Mouse (Mus musculus): ENCODE measurements around the gene Reg4.
A peak's percentile ranks its signal among the peaks of the same experiment; 100 is the strongest.

The Reg4 gene

DNA sequence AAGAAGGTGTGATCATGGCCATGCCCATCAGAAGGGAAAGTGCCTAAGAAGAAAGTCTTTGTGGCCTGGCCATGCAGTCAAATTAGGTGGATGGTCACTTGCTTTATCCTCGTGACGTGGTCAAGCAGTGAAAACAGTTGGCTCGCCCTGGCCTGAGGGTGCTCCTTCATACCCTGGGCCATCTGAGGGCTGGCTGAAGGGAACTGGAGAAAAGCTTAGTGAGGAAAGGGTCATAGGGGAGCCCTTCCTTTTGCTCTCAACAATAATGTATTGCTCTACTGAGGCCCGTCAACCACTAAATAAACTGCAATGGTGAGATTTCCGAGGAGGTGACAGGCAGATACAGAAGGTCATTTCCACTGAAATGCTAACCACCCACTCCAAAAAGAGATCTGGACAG lies 15.3 kb downstream of the Reg4 start:
- no peak for DNase-seq (ENCODE audit: low spot score in 2 of 2)

DNA sequence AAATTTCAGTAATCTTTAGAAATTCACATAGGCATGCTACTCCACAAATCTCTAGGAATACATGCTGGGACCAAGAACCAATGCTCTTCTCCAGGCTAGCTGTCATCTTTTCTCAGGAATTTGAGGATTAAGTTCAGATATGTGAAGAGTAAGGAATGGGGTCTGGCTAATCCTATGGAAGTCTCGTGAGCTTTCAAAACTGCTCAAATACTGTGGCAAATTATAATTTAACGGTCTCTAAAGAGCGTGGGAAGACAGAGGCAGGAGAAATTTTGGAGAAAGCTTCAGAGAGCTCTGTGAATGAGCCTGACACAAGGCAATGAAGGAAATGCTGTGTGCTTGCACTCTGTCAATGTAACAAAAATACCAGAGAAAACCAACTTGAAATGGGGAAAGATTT lies 16.2 kb downstream of the Reg4 start:
- no peak for DNase-seq (ENCODE audit: low spot score in 2 of 2)

DNA sequence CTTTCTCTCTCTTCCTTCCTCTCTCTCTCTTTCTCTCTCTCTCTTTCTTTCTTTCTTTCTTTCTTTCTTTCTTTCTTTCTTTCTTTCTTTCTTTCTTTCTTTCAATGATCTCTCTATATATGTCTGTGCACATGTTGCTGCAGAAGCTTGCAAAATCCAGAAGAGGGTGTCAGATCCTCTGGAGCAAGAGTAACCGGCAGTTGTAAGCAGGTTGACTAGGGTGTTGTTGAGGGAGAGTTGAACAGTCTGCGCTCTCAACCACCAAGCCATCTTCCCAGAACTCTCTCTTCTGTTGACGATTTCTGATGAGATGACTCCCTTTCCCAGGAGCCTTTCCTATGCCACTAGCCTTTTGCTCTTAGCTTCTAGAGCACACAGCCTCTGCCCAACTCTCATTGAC lies 20.1 kb downstream of the Reg4 start:
- DNase-seq (ENCODE audit: low spot score in 2 of 2): no peak

DNA sequence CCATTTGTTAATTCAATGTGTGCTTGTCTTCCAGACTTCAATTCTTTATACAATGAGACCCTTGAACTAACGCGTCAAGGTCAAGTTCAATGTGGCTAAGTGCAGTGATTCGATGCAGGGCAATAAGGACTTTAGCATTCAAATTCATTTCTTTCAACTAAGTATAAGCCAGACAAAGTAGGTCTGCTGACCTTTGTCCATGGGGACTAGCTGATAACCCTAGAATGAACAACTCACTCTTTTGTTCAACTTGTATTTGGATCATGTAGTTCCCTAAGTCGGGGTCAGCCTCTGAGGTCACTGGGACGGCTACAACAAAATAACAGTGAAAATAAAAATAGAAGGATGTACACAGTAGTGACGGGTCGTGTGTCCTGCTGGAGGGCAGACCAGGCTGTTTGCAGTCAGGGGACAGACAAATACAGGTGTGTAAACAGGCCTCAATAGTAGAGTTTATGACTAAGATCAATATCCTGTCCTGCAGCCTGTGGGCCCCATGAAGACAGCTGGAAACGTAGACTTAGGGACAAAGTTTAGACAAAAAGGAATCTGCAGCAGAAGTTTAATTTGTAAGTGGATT lies 20.6 kb downstream of the Reg4 start:
- DNase-seq (ENCODE audit: low spot score in 2 of 2): no peak

DNA sequence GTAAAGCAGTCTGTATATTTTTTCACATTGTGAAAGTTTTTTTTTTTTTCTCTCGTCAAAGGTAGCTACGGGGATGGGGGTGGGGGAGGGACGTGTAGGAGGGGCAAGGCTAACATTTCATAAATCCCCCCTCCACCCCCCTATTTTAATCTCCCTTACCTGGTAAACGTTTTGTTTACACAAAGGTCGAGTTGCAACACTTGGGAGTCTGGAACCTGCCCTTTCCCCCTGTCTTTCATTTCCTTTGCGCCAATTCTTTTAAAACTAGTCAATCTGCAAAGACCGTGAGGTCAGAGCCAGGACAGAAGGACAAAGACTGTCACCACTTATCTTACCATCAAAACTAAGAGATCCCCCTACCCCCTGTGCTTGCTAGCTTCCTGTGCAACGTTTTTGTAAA lies 23.9 kb downstream of the Reg4 start:
- DNase-seq (ENCODE audit: low spot score in 2 of 2): no peak

DNA sequence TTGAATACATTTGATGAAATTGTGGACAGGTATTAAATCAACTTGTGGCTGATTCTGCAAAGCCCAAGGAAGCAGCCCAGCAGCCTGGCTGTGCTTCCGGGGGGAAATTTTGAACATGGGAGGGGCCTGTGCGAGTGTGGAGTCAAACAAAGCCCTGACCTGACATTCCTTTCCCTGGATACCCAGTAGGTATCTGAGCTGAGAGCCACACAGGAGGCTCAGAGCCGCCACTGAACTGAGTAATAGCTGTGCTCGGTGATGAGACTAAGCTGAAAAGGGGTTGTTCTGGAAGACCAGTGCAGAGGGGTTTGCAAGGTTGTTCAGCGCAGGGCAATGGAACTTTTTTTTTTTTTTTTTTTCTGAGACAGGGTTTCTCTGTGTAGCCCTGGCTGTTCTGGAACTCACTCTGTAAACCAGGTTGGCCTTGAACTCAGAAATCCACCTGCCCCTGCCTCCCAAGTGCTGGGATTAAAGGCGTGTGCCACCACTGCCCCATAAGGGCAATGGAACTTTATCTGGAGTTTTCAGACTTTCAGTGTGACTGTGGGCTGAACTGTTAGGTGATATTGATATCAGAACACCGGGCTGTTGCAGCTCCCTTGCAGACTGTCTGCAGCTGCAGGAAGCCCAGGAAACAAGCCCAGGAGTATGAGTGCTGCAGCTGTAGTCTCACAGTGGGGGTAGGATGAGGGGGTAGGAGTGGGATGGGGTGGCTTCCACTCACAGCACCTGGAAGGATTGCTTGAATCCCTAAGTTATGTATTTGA lies 25.2 kb downstream of the Reg4 start:
- DNase-seq (ENCODE audit: low spot score in 2 of 2): no peak

DNA sequence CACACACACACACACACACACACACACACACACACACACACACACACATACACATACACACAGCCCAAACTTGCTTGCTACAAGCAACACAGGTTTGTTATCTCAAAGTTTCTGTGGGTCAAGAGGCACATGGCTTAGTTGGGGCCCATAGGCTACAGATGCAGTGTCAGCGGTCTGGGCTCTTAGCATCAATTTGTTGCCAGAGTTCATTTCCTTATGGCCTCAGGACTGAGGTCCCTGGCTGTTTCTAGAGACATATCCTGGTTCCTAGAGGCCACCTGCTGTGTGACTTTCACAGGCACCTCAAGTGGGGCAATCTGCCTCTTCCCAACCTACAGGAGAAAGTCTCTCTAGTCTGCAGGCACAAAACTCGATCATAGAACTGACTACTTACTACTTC lies 27.4 kb downstream of the Reg4 start:
- no peak for DNase-seq (ENCODE audit: low spot score in 2 of 2)

DNA sequence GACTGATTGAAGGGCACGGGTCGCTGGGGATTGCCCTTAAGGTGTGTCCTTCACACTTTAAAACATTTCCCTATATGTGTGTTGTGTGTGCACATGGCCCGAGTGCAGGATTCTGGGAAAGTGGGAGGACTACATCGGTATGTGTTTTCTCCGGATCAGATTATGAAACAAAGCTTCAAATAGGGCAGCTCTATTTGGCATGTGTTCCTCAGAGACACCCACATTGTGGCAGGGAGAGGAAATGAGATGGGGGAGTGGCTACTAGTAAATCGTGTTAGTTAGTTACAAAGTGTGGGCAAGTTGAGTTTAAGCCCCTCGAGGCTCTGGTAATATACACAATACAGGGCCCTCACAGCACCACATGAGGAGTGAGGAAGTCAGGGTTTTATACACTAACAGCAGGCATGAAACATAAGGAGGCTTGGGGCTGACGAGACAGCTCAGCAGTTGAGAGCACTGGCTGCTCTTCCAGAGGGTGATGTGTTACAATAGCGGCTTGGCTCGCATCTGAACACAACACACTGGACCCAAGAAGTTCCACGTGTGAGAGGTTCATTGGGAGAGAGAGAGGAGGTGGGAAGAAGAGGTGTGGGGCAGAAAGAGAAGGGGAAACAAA lies 28.0 kb downstream of the Reg4 start:
- no peak for DNase-seq (ENCODE audit: low spot score in 2 of 2)

DNA sequence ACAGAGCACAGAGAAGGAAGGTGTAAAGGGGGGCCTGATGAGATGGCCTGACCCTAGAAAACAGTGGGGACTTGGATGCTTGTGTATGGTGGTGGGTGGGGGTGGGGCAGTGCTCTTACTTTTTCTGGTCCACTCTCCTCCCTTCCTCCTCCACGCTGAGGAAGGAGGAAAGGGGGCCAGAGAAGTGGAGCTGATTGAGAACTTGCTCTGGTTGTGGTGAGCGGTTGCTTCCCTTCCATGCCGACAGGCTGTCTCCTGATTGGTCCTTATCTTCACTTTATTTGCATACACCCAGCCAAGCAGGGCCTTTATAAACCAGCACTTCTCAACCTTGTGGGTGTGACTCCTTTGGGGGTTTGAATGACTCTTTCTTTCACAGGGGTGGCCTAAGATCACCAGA lies 32.1 kb downstream of the Reg4 start:
- DNase-seq (ENCODE audit: low spot score in 2 of 2): no peak

DNA sequence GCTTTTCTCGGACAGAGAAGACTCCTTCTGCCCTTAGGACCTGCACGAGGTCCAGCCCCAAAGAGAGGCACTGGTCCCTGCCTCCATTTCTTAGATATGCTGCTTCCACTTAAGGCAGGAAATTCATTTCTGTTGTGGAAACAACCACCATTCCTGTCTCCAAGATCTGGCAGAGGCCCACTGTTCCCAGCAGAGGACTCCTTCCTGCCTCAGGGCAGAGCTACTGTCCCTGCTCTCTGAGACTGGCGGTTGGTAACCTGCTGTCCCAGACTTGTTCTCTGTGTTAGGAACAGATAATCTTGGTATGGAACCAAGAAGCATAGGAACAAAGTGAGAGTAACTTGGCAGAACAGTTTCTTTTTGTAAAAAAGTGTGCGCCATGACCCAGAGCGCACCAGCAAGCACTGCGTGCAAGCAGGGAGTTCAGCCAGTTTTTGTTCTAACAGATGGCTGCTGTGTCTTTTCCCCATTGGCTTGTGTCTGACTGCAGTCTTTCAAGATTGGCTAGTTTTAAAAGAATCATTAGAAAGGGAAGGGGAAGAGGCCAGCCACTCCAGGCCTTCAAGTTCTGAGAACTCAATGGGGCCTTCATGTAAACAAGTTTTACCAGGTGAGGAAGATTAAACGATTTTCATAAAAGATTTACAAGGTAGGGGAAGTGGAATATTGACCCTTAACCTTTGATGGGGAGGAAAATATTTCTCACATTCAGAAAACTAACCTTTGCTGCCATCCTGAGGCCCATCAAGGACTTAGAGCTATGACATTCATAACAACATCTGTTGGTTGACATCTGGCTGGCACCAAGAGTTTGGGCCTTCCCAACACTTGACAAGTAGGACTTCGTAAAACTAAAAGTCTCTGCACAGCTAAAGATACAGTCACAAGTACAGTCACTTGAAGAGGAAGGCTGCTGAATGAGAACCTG lies 33.0 kb downstream of the Reg4 start:
- DNase-seq (ENCODE audit: low spot score in 2 of 2): peak; percentile 6 to 29

DNA sequence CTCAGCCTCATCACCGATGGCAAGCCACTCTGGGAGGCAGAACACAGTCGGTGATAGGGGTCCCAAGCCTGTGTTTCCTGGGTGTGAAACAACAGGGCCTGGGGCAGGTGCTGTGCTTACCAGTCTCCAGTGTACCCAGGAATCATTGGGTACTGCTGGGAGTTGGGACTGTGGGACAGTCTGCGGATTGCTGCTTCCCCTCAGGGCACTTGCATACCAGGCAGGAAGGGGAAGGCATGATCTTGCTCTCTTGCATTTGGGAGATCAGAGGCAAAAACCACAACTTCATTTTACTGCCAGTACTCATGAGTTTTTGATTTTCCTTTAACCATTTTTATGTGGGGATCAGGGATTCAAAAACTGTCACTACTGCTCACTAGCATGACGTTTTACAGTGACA lies 36.8 kb downstream of the Reg4 start:
- no peak for DNase-seq (ENCODE audit: low spot score in 2 of 2)

DNA sequence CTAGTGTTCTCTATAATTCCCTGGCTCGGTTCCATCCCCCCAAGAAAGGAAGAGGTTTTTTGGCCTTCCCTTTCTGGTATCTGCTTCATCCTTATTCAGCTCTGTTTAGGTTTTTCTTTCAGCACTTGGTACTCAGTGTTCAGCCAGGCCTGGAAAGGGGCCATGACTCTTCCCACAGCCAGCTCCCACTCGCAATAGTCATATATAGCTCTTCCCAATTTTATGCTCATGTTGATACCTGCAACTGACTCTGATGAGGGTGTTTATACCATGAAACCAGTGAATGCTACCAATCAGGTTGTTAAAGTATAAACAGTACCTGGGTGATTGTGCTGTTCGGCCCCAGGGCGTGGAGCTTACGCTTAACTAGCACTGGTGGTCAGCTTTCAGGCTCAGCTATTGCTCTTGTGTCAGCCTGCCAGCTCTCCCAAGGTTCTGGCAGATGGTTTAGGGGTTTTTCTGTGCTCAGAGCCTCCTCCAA lies 37.4 kb downstream of the Reg4 start:
- DNase-seq (ENCODE audit: low spot score in 2 of 2): peak; percentile 10 to 16

DNA sequence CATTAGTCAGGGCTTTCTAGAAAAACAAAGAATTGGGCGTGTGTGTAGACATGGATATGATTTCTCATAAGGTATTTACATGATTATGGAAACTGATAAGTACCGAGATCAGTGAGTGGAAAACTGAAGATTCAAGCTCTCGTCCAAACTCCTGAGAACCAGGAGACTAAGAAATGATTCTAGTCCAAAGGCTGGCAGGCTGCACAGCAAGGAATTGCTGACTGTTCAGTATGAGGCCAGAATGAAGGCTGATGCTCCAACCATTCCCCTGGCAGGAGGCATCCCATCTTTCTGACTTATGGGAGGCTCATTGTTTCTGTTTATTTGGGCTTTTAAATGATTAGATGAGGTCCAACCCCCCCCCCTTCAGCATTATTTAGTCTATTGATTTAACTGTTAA lies 38.6 kb downstream of the Reg4 start:
- no peak for DNase-seq (ENCODE audit: low spot score in 2 of 2)

DNA sequence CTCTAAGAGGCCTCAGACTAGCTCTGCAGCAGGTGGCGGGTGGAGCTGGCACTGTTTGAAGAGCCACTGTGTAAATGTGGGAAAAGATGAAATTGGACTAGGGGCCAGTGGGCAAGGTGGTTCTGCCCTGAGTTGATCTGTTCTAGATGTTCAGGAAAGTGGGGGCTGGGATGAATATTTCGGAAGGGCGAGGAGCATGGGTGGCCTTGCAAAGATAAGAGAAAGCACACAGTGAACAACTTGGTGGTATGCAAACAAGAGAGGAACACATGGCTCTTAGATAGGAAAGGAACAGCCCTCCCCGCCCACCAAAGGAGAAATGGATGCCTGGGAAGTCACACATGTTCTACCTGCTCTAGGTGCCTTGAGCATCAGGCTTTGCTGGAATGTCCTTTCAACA lies 39.5 kb downstream of the Reg4 start:
- no peak for DNase-seq (ENCODE audit: low spot score in 2 of 2)

DNA sequence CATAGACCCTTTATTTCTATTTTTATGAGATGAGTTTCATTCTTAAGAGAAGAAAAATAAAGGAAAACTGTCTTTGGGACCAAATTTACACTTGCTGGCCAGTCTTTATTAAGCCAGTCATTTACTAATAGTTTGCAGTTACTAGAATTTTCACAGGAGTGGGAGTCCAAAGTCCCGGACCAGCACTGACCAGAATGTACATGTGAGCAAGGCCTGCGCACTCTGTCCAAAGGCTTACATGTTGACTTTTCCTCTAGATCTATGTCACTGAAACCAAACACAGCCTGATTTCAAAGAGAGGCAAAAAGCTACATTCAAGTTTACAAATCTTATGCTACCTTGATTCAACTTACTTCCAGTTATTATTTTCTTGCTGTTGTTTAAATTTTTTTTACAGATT lies 40.2 kb downstream of the Reg4 start:
- DNase-seq (ENCODE audit: low spot score in 2 of 2): no peak

DNA sequence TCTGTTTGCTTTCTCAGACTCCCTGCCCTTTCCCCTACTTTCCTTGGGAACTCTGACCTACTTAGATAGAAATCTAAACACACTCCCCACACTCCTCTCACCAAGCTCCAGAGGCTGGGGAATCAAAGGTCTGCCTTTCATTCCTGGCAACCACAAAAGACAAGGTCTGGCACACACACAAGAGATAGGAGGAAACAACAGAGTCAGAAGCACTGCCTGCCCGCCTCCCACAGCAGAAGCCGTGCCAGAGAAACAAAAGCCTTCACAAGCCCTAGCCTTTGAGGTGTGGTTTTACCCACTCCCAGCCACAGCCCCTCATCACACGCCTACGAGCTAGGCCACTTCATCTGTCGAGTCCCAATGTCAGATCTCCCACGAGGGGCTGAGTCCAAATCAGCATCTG lies 45.3 kb downstream of the Reg4 start:
- DNase-seq (ENCODE audit: low spot score in 2 of 2): peak; percentile 15 to 22

DNA sequence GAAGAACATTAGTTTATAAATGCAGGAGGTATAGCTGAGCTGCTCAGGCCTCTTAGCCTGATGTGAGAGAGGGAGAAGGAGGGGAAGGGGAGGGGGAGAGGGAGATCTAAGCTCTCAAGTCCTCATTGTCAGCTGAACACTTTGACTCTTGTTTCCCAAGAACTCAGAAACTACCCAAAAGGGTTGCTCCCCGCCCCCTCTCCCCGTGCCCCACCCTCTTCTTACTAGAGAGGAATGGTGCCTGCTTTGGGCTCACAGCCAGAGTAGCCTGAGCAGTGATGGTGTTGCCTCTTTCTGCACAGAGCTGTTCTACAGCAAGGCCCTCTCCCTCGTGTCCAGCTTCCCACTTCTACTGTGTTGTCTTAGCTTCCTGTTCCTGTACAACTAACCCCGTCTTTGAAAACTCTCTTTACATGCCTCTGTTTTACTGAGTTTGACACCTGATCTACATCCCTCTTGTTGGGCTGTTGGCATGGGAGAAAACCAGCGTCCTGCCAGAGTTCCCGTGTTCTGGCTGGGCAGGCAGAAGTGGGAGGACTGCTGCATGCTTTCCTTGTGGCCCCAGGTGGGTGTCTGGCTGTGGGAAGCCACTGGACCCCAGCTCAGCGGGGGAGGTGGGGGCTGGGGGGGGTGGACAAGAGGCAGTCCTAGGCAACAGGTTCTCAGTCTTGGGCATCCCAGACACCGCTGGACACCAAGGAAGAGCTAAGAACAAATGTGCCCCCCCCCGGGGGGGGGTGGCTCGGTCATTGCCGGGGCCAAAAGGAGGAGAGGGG lies 51.9 kb downstream of the Reg4 start:
- no peak for DNase-seq (ENCODE audit: low spot score in 2 of 2)

DNA sequence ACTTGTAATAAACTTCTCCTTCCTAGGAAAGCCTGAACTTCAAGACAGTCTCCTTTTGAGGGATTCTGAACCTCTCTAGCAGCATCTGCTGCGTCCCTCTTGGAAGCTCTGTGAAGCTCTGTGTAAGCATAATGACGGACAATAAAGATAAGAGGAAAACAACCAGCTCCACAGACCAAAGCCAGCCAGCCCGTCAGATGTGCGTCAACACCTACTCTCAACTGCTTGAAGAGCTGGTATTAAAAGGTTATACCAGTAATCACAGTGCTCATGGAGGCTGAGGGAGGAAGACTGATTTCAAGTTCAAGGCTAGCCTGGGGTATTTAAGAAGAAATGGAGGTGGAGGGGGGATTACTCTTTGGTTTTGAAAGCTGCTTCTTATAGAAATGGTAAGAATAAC lies 57.7 kb downstream of the Reg4 start:
- peak in 1 of 2 experiments; percentile 13 for DNase-seq (ENCODE audit: low spot score in 2 of 2)

DNA sequence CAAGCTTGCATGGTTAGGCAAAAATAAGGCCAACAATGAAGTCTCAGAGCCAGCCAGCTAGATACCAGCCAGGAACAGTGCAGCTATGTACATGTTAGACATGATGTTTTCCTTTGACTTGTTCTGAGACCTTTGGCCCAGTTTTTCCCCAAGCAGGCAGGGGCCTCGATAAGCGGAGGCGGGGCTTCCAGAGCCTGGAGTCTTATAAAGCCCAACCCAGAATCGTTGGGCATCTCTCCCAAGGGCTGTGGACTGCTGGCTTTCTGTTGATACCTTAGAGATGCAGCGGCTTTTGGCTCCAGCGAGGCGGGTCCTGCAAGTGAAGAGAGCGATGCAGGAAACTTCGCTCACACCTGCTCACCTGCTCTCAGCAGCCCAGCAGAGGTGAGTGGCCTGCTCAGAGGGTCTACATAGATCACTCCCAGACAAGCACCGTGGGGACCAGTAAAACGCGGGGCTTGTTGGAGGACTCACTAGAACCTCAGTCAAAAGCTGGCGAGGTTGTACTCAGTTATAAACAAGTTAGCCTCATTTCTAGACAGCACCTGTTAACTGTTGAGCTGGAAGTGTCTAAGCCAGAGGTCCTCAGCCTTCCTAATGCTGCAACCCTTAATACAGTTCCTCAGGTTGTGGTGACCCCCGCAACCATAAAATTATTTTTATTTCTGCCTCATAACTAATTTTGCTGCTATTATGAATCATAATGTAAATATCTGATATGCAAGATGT lies 58.4 kb downstream of the Reg4 start, which contains the start of gene Hmgcs2:
Hmgcs2 (plus strand) TSS at position 232 of the 729 bp plus-strand sequence.
- DNase-seq (ENCODE audit: low spot score in 2 of 2): peak; percentile 68 to 79

DNA sequence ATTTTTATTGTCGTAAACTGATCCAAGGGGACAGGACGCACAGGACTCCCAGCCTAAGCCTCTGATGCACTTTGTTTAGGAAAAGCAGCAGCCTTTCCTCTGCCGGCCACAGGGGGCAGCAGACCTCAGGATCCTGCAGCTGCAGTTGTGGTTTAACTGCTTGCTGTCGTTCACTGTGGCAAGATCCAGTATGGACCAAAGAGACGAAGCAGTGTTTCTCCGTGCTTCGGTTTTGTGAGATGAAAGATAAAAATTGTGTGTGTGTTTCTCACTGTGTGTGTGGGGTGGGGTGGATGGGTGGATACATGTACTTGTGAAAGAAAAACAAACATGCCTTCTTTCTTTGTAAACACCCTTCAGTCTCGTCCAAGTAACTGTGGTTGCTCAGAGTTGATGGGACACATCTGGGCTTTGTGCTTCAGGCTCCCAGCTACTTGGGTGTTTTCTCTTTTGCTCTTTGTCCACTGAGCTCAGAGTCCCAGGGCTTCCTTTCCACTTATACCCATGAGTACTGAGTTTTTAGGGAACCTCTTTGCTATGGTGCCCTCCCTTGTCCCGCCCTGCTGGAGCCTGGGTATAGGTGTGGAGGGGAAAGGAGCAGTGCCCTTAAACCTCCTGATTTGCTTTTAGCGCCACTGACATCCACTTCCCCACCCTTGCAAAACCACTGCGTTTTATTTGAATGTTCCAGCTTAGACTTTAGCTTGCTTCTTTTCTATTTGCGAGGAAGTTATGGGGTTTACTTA lies 59.1 kb downstream of the Reg4 start:
- DNase-seq (ENCODE audit: low spot score in 2 of 2): peak; percentile 54 to 72
